Mouse (Mus musculus) inflammation-experienced regulatory T-cells (primary cell): Measurements from ENCODE around the gene Olfr846. TPM values are rescaled to one million over a fixed set of nuclear protein-coding genes. Genes with fewer than 3 reads are reported as not detected.

Experiments used
- polyA plus RNA-seq, 2 experiments: library from polyadenylated mRNA; unstranded; fragments of 100-300 nt; shearing (Covaris generic); gene quantifications; one replicate each; pipeline ENCODE4 v1.2.1; 2017

Gene Olfr846
- not detected for polyA plus RNA-seq

DNA sequence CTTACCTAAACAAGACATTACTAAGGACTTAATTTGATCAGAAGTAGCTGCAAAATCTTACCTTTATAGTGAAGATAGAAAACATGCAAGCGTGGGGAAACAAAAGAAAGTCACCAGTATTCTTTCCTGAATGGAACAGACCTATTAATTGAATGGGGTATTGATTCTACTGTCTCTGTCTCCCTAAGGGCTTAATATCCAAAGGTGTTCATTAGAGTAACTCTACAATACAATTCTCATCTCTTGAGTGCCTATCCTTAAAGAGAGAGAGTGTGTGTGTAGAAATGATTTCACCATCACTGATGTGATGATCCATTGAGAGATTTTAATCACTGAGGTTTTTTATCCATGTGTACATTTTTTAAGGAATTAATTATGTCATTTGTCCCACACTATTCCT, at the start of gene Olfr846:
Olfr846 (minus strand) TSS at position 101 of the 400 bp plus-strand sequence.

DNA sequence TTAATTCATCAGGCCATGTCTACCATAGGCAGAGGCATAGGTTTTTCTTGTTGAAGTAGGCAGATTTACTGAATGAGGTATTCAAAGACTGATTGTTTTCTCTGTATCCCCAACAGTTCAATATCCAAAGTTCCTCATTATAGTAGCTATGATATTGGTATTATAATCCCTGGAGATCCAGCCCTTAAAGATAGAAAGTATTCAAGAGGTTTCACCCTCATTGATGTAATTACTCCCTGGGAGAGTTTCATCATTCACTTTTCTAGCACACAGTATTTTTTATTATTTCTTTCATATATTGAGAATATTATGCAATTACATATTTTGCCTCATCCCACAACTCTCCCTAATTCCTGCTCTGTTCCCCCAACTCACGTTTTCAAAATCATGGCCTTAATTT, 14.8 kb upstream of the Olfr846 start, which contains the start of gene Olfr847:
Olfr847 (minus strand) TSS at position 101 of the 400 bp plus-strand sequence.

DNA sequence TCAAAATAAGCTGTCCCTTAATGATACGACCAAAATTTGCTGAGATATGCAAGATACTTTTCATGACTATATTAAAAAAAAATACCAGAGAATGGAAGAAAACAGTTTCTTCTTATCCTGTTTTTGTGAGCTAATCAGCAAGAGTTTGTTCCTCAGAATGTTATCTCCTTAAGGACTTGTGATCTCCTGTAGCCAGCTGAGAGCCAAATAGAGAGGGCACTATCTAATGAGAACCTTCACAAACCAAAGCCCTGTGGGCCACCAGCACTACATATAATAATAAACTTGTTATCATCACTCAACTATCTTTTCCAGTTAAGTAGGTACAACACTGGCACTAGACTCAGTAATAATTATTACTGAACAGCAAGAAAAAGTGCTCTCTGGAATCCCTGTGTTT, 27.6 kb downstream of the Olfr846 start, which contains the start of gene Olfr845:
Olfr845 (plus strand) TSS at position 301 of the 400 bp plus-strand sequence.

DNA sequence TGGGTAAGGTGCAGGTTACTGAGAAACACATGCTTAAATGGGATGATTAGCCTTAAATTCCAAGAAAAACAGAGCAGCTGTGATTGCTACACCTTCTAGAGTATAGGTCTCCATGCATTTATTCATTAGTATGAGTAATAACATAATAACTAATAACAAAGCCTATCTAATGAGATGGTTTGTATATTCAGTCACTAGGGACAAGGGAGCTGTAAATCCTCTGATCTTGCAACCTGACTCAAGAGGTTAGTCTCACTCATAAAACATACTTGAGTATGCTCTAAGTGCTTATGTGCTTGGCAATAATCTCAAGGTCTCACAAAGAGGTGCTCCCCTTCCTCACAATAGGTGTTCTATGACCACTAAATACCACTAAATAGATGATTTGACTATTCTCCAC, 47.8 kb downstream of the Olfr846 start, which contains the start of gene Olfr844:
Olfr844 (plus strand) TSS at position 301 of the 400 bp plus-strand sequence.

Other genes with a start within 250 kb of the Olfr846 start
- under 1 TPM; 0.12 to 0.29 TPM for gene Olfr836, start 243.6 kb downstream of the Olfr846 start, polyA plus RNA-seq
- gene Olfr837, start 227.7 kb downstream of the Olfr846 start, polyA plus RNA-seq: under 1 TPM; 0.25 to 0.54 TPM
- under 1 TPM in 1 of 2 experiments, not detected in 1; 0.09 TPM for gene Olfr839-ps1, start 186.7 kb downstream of the Olfr846 start, polyA plus RNA-seq
- under 1 TPM in 1 of 2 experiments, not detected in 1; 0.31 TPM for gene Olfr843, start 112.0 kb downstream of the Olfr846 start, polyA plus RNA-seq
- not detected for gene Olfr844, start 47.7 kb downstream of the Olfr846 start, polyA plus RNA-seq
- not detected for gene Olfr845, start 27.5 kb downstream of the Olfr846 start, polyA plus RNA-seq
- gene Olfr847, start 14.7 kb upstream of the Olfr846 start, polyA plus RNA-seq: under 1 TPM in 1 of 2 experiments, not detected in 1; 0.16 TPM
- not detected for gene Olfr849, start 76.3 kb upstream of the Olfr846 start, polyA plus RNA-seq
- gene Olfr850, start 114.2 kb upstream of the Olfr846 start, polyA plus RNA-seq: not detected
- gene Olfr851, start 129.3 kb upstream of the Olfr846 start, polyA plus RNA-seq: not detected
- gene Olfr853, start 177.1 kb upstream of the Olfr846 start, polyA plus RNA-seq: not detected
- not detected for gene Olfr854, start 203.4 kb upstream of the Olfr846 start, polyA plus RNA-seq
- under 1 TPM in 1 of 2 experiments, not detected in 1; 0.16 TPM for gene Olfr855, start 218.6 kb upstream of the Olfr846 start, polyA plus RNA-seq